ENCODE assay signal across 29 mouse cellular contexts in the genomic region with DNA sequence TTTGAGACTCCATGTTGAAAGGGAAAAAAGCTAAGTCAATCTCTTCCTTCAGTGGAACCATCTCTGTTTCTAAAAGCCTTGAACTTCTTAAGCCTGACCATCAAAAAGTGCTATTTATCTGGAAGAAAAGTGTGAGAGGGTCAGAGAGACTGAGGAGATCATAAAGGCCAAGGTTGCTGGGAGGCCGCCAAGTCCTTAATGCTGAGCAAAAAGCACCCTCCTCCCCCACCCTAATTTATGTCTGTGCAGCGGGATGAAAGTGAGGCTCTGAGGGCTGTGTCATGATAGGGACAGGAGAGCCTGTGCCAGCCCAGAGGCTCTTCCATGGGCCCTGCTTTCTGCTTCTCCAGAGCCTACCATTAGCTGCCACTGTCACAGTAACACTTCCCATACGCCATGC.
DNase-seq lines count a peak whose midpoint lies in the region; ATAC-seq and TF ChIP-seq lines count a peak whose summit lies in the region.
"Had no signal": no experiment of that assay in that cellular context is flagged by ENCODE, and none has a peak within 500 bp of the region (broad histone marks: within the 10 kb centered on the region; RNA-seq: fewer than 3 reads in every experiment).

No protein-coding gene starts in this region.

- H3K9me3 ChIP-seq in forebrain, embryonic 14.5 days (replicated peaks; ENCODE audit: control insufficient read depth, low read length): no peaks in the 10 kb centered on the region
- H3K9me3 ChIP-seq in forebrain, postnatal 0 days (ENCODE audit: low read length): no peaks in the 10 kb centered on the region
- no peaks in the 10 kb centered on the region for H3K9me3 ChIP-seq in lung, embryonic 14.5 days (ENCODE audit: low read depth, low read length)
- H3K9me3 ChIP-seq: heart, embryonic 10.5 days; heart, embryonic 15.5 days; intestine, embryonic 15.5 days; lung, embryonic 15.5 days; megakaryocyte, embryonic 14.5 days; midbrain, embryonic 12.5 days had no signal

- no peak overlapping the region for H3K4me3 ChIP-seq in forebrain, embryonic 14.5 days (ENCODE audit: low read depth, low read length)
- H3K4me3 ChIP-seq in forebrain, postnatal 0 days (ENCODE audit: low read depth, low read length): no peak overlapping the region
- no peak overlapping the region for H3K4me3 ChIP-seq in lung, embryonic 14.5 days (ENCODE audit: low read depth, low read length)
- H3K4me3 ChIP-seq: erythroblast, embryonic 14.5 days; heart, embryonic 10.5 days; heart, embryonic 15.5 days; intestine, embryonic 15.5 days; lung, embryonic 15.5 days; megakaryocyte, embryonic 14.5 days; midbrain, embryonic 12.5 days had no signal

- WGBS in forebrain, embryonic 14.5 days: 51% methylated on average over 3 of the region's 3 CpGs
- WGBS in forebrain, postnatal 0 days: 64% methylated on average over 3 of the region's 3 CpGs
- 69% methylated on average over 3 of the region's 3 CpGs for WGBS in lung, embryonic 14.5 days

- no peaks in the 10 kb centered on the region for H3K27me3 ChIP-seq in forebrain, embryonic 14.5 days (replicated peaks; ENCODE audit: control insufficient read depth, insufficient read depth, low read length)
- H3K27me3 ChIP-seq in forebrain, postnatal 0 days (ENCODE audit: insufficient read depth, low read length): no peaks in the 10 kb centered on the region
- H3K27me3 ChIP-seq in lung, embryonic 14.5 days (ENCODE audit: insufficient read depth, low read length): no peaks in the 10 kb centered on the region
- H3K27me3 ChIP-seq: CH12.LX; heart, embryonic 15.5 days; intestine, embryonic 15.5 days; lung, embryonic 15.5 days; megakaryocyte, embryonic 14.5 days; midbrain, embryonic 12.5 days had no signal

- no peak overlapping the region for H3K27ac ChIP-seq in forebrain, embryonic 14.5 days (ENCODE audit: low read depth, low read length)
- H3K27ac ChIP-seq in forebrain, postnatal 0 days (ENCODE audit: low read depth, low read length): no peak overlapping the region
- H3K27ac ChIP-seq in lung, embryonic 14.5 days (ENCODE audit: low read depth): no peak overlapping the region
- H3K27ac ChIP-seq: heart, embryonic 10.5 days; heart, embryonic 15.5 days; intestine, embryonic 15.5 days; liver, embryonic 14.5 days; lung, embryonic 15.5 days; midbrain, embryonic 12.5 days; stomach, postnatal 0 days had no signal

- ATAC-seq in forebrain, embryonic 14.5 days: no peak
- ATAC-seq in forebrain, postnatal 0 days: no peak
- ATAC-seq in lung, embryonic 14.5 days (ENCODE audit: insufficient read depth): no peak
- ATAC-seq in inflammation-experienced regulatory T-cells, adult 6 months: no peak
- ATAC-seq: activated CD4-positive, CD25-positive, alpha-beta regulatory T cell, adult 4 months; hindbrain, embryonic 16.5 days; intestine, embryonic 15.5 days had no signal

- H3K9ac ChIP-seq in forebrain, embryonic 14.5 days (ENCODE audit: low read length): no peak overlapping the region
- H3K9ac ChIP-seq in forebrain, postnatal 0 days: no peak overlapping the region
- no peak overlapping the region for H3K9ac ChIP-seq in lung, embryonic 14.5 days
- H3K9ac ChIP-seq: heart, embryonic 15.5 days; intestine, embryonic 15.5 days; liver, embryonic 14.5 days; lung, embryonic 15.5 days; midbrain, embryonic 12.5 days had no signal

- no peak for TF ChIP-seq CTCF in forebrain, postnatal 0 days (IDR thresholded peaks at IDR 0.05; ENCODE audit: low read depth)
- no peak for TF ChIP-seq CTCF in lung, embryonic 14.5 days (IDR thresholded peaks at IDR 0.05; ENCODE audit: low read depth)

- 0 out of 2 replicates have a peak, but pooled peaks cover 2% of the 10 kb centered on the region for H3K4me1 ChIP-seq in forebrain, embryonic 14.5 days (ENCODE audit: control insufficient read depth, insufficient read depth, low read length)
- H3K4me1 ChIP-seq in forebrain, postnatal 0 days (ENCODE audit: insufficient read depth): no peaks in the 10 kb centered on the region
- H3K4me1 ChIP-seq in lung, embryonic 14.5 days (ENCODE audit: insufficient read depth): no peaks in the 10 kb centered on the region
- H3K4me1 ChIP-seq: heart, embryonic 15.5 days; intestine, embryonic 15.5 days; lung, embryonic 15.5 days had no signal

- H3K4me2 ChIP-seq in forebrain, embryonic 14.5 days (ENCODE audit: low read length): no peak overlapping the region
- no peak overlapping the region for H3K4me2 ChIP-seq in forebrain, postnatal 0 days (ENCODE audit: low read depth)
- H3K4me2 ChIP-seq in lung, embryonic 14.5 days: no peak overlapping the region
- H3K4me2 ChIP-seq: heart, embryonic 15.5 days; intestine, embryonic 15.5 days; lung, embryonic 15.5 days; midbrain, embryonic 12.5 days had no signal

- DNase-seq in forebrain, embryonic 14.5 days (ENCODE audit: low spot score): peak; percentile 46
- no peak for DNase-seq in forebrain, postnatal 0 days
- DNase-seq in lung, embryonic 14.5 days: peak; percentile 19
- DNase-seq in lung, adult 18-20 months: no peak
- peak; percentile 90 for DNase-seq in adrenal gland, adult 2 months
- peak; percentile 89 to 91 for DNase-seq in adrenal gland, postnatal 36 days
- no peak for DNase-seq in ovary, postnatal 36 days (ENCODE audit: low spot score)
- DNase-seq: cerebellum, adult 2 months; cerebellum, postnatal 14 days; gastrocnemius, postnatal 25 days; heart, adult 11 months; kidney, adult 8-10 months; layer of hippocampus, postnatal 36 days; liver; lung, postnatal 36 days; right cerebral cortex, adult 18-20 months had no signal

- H3K36me3 ChIP-seq in forebrain, embryonic 14.5 days (ENCODE audit: control insufficient read depth, insufficient read depth, low read length): no peaks in the 10 kb centered on the region
- H3K36me3 ChIP-seq in forebrain, postnatal 0 days (ENCODE audit: insufficient read depth): no peaks in the 10 kb centered on the region
- H3K36me3 ChIP-seq in lung, embryonic 14.5 days (ENCODE audit: insufficient read depth): peaks cover 36% of the 10 kb centered on the region

Comparison
In these comparisons a context has a peak if more than half of its experiments do, and no peak if none do; other contexts are left out.
1. DNase-seq: peak in forebrain, embryonic 14.5 days (single experiment), lung, embryonic 14.5 days (single experiment), adrenal gland, adult 2 months (single experiment) and adrenal gland, postnatal 36 days (2 of 2); none in forebrain, postnatal 0 days (single experiment), lung, adult 18-20 months (0 of 2) and ovary, postnatal 36 days (single experiment).